Mouse (Mus musculus) 416B (cell line): ENCODE data around the gene Erp44.

Experiments
- DNase-seq: peaks from one replicate; pipeline ENCODE4 v3.0.0; 2011; ENCODE audit warnings: low read depth

The Erp44 gene

GRCm38 (mm10) chr4:48279498-48280134, at the start of gene Erp44, which contains the start of gene Invs:
Gene Erp44, minus strand, starts transcription at chr4:48279558.
Gene Invs, plus strand, starts transcription at chr4:48279760.
- DNase-seq = peak; percentile 98

GRCm38 (mm10) chr4:48328042-48328441, 48.7 kb upstream of the Erp44 start:
- DNase-seq = peak; percentile 17

- DNase-seq = no peak
Observed at GRCm38 (mm10) chr4:48327192-48327591, 47.8 kb upstream of the Erp44 start.

GRCm38 (mm10) chr4:48322095-48322494, 42.7 kb upstream of the Erp44 start:
- DNase-seq = peak; percentile 70

- peak; percentile 54 for DNase-seq
Observed at GRCm38 (mm10) chr4:48321276-48321675, 41.9 kb upstream of the Erp44 start.

- no peak for DNase-seq
Observed at GRCm38 (mm10) chr4:48316036-48316435, 36.7 kb upstream of the Erp44 start.

- no peak for DNase-seq
Observed at GRCm38 (mm10) chr4:48314814-48315213, 35.5 kb upstream of the Erp44 start.

- no peak for DNase-seq
Observed at GRCm38 (mm10) chr4:48287086-48287757, 7.9 kb upstream of the Erp44 start.

- no peak for DNase-seq
Observed at GRCm38 (mm10) chr4:48281121-48281520, 1.8 kb upstream of the Erp44 start.

- DNase-seq = peak; percentile 64
Observed at GRCm38 (mm10) chr4:48278757-48279497, 431 bp downstream of the Erp44 start.

- no peak for DNase-seq
Observed at GRCm38 (mm10) chr4:48277011-48277410, 2.3 kb downstream of the Erp44 start.

GRCm38 (mm10) chr4:48275736-48276135, 3.6 kb downstream of the Erp44 start:
- DNase-seq = no peak

GRCm38 (mm10) chr4:48273119-48273829, 6.1 kb downstream of the Erp44 start:
- DNase-seq = no peak

- DNase-seq = no peak
Observed at GRCm38 (mm10) chr4:48271838-48272237, 7.5 kb downstream of the Erp44 start.

- no peak for DNase-seq
Observed at GRCm38 (mm10) chr4:48270532-48270931, 8.8 kb downstream of the Erp44 start.

GRCm38 (mm10) chr4:48268127-48268526, 11.2 kb downstream of the Erp44 start:
- no peak for DNase-seq

GRCm38 (mm10) chr4:48267683-48268082, 11.7 kb downstream of the Erp44 start:
- no peak for DNase-seq

GRCm38 (mm10) chr4:48258045-48258444, 21.3 kb downstream of the Erp44 start:
- DNase-seq = no peak

GRCm38 (mm10) chr4:48253266-48253665, 26.1 kb downstream of the Erp44 start:
- peak; percentile 48 for DNase-seq

- DNase-seq = no peak
Observed at GRCm38 (mm10) chr4:48244280-48244679, 35.1 kb downstream of the Erp44 start.

- peak; percentile 20 for DNase-seq
Observed at GRCm38 (mm10) chr4:48243737-48244136, 35.6 kb downstream of the Erp44 start.

- DNase-seq = peak; percentile 26
Observed at GRCm38 (mm10) chr4:48242482-48242881, 36.9 kb downstream of the Erp44 start.
